Mouse (Mus musculus) activated CD4-positive, CD25-positive, alpha-beta regulatory T cell, adult 4 months (primary cell): ENCODE measurements around the gene Pla2g7. TPM values are rescaled to one million over a fixed set of nuclear protein-coding genes. Genes with fewer than 3 reads are reported as not detected.
A peak's percentile ranks its signal among the peaks of the same experiment; 100 is the strongest.

Experiments
- ATAC-seq: one replicate; pipeline ENCODE4 v1.8.0; 2017
- polyA plus RNA-seq, 2 experiments: library from polyadenylated mRNA; unstranded; fragments of 100-300 nt; shearing (Covaris generic); gene quantifications; one replicate each; pipeline ENCODE4 v1.2.1; 2017

The Pla2g7 gene
- polyA plus RNA-seq, 2 experiments from 2014 or later: 0.89 TPM; not detected in 1

DNA sequence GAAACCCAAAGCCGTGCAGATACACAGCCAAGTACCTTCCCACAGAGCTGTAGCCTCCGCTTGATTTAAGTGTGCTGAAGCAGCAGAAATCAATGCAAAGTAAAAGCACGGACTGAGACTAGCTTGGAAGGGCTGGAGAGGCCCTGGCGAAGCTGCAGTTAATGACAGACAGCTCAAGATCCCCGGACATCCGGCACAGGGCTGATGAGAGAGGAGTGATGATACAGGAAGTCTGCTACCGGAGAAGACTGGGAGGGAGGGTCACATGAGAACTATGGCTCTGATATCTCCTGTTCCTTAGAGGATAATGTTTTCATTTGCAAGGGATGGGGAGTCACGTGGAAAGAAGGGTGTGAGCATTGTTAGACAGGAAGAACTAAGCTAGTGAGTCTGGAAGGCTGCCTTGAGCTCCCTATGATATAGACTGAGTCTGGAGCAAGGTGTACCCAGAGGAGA, 13.1 kb downstream of the Pla2g7 start:
- ATAC-seq: no peak

DNA sequence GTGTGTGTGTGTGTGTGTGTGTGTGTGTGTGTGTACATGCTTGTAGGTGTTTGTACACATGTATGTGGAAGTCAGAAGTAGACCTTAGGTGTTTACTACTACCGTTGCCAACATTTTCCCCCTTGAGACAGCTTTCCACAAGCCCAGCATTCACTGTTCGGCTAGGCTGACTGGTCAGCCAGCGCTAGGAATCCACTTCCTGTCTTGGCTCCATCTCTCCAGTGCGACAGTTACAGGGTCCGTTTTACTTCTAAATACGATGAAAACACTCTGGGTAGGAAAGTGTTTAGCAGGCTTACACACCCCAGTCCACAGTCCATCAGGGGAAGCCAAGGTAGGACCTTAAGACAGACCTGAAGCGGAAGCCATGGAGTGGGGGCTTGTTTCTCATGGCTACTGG, 16.9 kb downstream of the Pla2g7 start:
- ATAC-seq: no peak

DNA sequence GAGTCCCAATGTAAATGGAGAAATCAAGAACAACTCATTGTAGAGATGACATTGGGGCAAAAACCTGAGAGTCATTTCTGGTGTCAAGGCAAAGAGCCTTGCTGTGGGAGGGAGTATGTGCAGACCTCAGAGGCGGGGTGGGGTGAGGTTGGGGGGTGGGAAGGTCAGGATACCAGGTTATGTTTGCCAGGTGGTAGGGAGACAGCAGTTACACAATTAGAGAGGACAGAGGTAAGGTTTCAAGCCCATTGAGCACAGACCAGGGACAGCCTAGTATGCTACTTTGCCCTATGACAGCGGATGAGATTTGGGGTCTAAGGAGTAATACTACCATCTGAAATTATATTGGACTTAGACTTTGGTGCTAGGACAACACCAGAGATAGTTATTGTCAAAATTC, 19.4 kb downstream of the Pla2g7 start:
- ATAC-seq: no peak

DNA sequence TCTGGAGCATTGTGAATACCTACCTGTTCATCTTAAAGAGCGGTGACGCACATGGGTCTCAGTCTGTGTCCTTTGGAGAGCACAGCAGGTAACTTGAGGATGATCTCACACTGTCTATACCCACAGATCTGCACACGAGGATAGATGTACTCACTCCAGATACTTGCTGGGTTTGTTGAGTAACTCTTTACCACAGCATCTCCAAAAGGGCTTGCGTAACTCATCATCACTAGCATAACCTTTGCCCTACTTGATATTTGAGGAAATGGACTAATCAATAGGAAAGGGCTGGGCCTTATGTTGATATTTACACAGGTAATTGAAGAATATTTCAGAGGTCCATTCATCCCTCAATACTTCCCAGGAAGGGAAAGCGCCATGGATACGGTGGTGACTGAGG, 21.9 kb downstream of the Pla2g7 start:
- ATAC-seq: no peak

DNA sequence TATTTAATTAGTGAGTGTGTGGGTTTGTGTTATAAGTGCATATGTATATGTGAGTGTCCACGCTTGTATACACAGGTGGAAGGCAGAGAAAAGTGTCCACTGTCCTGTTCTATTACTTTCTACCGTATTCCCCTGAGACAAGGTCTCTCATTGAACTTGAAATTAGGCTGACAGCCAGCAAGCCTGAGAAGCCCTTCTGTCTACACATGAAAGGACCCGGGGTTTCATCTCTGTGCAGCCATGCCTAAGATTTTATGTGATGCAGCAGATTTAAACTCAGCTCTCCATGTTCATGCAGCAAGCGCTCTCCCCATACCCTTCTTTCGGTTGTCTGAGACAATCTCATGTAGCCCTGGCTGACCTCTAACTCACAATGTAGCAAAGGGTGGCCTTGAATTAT, 22.6 kb downstream of the Pla2g7 start:
- ATAC-seq: no peak

DNA sequence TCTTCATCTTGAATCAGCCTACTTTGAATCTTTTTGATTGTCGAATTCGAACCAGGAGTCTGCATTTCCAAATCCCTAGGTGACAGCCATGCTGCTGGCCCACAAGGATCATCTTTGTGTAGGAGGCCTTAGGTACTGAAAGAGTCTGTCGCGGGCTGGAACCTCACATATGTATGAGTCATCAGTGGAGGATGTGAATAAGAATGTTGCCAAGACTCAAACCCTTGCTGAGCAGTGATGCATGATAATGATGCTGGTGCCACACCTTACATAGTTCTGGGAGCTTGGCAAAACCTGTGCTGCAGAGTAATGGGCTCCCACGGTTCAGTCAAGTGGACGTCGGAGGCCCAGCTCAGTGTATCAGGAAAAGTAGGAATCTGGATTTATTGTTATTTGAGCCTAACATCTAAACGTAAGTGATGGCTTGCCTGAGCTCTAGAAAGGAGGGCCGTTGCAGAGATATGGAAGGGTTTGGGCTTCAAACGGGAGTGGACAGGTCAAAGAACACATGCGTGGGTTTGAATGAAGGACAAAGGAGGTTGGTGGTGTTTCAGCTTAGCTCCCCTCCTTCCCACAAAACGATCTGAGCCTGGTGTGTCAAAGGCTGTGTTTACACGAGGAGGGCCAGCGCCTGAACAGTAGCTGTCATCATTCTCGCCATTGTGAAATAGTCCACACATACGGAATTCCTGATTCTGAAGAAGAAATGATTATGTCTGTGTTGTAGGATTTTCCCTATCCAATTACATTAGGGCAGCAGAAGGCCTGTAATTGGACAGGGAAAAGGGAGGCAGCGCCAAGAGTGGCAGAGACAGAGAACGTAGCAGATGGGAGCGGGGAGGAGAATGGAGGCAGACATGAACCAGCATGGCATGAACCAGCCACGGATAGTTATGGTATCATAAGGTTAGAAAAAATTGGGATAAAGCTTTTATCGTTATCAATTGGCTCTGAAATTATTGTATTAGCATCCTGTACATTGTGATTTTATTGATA, 24.7 kb downstream of the Pla2g7 start:
- no peak for ATAC-seq

DNA sequence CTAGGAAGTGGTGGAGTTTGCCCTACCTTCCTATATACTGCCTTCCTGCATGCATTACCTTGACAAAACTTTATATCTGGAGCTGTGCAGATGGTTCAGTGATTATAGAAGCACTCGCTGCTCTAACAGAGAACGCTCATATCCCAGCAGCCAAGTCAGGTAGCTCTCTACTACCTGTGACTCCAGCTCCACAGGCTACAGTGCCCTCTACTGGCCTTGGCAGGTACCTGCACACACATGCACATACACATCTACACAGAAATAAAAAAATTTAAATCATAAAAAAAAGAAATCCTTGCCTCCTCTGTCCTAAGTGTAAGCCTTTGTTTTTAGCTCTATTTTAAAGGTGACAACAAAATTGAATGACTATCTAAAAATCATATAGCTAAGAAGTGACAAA, 29.8 kb downstream of the Pla2g7 start:
- ATAC-seq: no peak

DNA sequence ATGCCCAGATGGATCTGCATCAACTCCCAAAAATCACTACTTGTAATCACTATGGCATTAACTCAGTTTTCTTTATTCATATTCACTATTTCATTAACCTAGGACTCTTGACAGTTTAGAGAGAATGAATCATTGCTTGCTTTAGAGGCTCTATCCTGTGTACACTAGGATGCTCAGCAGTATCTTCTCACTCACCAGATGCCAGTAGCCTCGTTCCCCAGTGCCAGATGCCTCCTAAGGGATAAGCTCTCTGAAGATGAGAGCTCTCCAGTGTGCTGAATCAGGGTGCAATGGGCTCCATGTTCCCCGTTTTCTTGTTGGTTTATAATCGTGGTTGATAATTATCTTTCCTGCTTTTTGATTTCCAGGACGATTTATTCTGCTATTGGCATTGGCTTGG, 30.8 kb downstream of the Pla2g7 start:
- ATAC-seq: no peak

DNA sequence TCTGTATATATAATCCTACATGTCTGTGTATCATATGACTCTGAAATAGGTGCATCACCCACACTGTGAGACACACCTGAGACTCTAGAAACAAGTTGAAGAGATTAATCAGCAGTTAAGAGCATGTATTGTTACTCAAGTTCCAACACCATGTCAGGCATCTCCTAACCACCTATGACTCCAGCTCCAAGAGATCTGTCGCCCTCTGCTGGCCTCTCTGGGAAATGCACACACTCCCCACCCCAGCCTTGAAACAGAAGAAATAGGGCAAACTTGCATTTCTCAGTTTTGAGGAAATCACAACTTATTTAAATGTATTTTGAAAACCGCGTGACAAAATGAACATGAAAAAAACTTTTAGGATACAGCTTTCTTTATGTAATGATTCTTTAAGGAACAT, 38.8 kb downstream of the Pla2g7 start:
- ATAC-seq: no peak

DNA sequence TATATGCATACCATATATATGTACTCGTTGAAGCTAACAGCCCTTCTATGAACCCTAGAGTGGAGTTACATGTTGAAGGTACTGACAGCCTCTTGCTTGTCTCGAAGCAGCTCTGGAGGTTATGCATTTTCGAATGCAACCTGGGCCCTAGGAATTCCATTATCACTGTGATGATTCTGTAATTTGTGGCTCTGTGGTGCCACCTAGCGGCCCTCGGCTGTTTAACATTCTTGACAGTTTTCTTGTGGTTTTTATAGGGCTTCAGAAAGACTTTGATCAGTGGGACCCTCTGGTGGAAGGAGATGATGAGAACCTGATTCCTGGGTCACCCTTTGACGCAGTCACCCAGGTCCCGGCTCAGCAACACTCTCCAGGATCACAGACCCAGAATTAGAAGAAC, 43.7 kb downstream of the Pla2g7 start:
- ATAC-seq: peak; percentile 36

DNA sequence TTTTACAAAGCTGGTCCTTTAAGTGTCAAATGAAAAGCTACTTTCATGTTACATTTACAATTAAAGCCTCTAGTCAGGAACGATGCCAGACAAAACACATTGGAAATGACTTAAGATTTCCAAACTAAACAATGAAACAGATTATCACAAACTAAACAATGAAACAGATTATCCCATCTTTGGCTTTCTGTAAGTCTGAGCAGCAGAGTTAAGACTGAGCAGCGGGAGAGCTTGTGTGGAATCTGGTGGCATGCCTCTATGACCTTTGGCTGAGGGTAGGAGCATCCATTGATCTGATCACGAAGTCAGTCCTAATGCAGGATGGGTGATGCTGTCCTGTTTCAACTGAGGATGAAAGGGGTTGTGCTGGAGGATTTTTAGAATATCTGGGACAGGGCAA, 44.3 kb downstream of the Pla2g7 start:
- ATAC-seq: no peak

DNA sequence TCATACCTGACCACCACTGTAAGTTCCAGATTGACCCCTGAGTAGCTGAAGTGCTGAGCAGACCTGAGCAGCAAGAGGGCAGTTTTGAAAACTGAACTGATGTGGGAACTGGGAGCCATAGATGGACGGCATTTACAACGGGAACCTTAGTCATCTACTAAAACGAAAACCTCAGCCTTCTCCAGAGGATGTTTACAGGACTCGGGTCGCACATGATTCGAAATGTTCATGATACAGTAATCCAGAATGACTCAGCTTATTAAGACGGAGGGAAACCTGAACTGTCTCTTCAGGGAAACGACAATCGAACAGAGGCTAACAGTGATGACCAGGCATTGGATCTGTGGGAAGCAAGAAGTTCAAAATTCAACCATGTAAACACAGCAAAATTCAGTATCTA, 51.3 kb downstream of the Pla2g7 start:
- no peak for ATAC-seq

DNA sequence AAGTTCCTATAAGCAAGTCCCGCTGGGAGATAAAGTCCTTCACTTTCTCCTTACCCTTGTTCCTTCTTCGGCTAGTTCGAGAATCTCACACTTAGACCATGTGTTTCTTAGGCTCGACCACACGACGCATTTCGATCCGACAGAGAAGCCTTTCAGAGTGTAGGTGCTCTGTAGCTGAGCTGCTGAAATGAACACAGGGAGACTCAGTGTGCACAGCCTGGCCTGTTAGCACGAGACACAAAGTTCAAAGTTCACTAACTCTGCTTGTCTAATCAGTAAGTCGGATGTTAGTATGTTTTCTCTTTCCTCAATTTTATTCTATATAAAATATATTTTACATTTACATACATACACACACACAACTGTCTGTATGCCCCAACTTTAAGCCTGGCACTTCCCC, 54.2 kb downstream of the Pla2g7 start:
- ATAC-seq: no peak

DNA sequence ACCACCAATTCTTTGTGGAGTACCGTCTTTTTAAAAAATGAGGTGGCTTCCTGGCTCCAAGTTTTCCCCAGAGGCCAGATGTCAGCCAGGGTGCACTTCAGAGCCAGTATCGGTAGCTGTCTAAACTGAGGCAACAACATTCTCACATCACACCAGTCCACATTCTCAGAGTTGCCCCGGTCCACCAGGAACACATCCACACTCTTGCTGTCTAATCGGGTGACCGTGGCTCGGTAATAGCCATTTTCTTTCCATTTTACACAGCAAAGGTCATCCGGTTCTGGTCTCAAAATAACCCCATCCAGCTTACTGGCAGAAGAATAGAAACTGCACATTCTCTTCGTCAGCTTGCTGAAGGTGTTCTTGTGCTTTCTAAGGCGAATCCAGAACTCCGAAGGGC, 60.3 kb downstream of the Pla2g7 start:
- no peak for ATAC-seq

DNA sequence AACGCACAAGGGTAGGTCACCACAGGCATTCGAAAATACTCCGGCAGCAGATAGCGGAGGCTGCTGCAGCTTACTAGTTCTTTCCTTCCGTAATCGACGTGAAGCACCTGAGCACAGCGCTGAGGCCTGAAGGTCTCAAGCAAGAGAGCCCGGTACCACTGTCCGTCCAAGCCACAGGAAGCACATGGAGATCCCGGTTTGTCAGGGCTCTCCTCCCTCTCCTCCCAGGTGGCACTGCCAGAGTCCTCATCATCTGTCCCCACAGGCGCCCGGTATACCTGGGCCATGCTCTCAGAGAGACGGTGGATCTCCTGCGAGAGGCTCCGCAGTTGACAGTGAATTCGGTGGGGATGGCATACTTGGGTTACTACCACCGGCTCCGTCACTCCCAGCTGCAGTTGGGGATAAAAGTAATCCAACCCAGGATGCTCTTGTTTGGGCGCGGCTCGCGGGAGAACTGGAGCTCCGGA, 61.2 kb downstream of the Pla2g7 start:
- no peak for ATAC-seq

DNA sequence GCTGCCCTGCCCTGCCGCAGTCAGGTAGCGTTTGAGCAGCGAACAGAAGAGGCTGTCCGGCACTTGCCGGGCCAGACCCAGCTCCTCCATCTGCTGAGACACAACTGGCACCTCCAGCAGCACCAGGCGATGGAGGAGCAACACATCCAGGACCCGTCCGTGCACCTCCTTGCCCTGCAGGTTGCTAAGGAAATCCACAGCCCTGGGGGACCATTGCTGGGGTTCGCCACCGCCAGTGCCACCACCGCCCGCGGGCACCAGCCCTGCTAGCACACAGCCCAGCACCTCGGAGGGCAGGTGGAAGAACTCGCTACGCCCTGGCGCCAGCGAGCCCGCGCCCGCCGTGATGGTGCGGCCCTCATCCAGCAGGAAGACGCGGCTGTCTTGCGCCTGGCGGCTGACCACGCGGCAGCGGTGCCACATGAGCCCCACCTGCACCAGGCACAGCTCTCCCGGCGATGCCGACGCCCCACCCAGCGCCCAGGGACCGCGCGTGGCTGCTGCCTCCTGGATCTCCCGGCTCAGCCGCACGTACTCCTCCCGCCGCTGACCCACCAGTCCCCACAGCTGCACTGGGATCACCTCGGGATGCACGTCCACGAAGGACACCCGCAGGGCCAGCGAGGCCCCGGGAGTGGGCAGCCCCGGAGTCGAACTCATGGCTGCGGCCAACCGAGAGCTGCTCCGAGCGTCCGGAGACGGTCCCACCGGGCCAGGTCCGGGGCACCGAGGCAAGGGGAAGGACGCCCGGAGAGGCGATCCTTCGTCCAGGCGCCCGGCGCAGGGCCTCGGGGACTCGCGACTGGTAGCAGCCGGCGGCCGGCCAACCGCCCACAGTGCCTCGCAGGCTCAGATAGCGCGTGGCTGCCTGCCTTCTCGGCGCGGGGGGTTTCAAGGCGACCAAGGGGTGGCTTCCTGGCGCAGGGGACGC, 61.9 kb downstream of the Pla2g7 start, which contains the start of gene Tdrd6:
Gene Tdrd6, minus strand, starts transcription at position 804 of the 931 bp plus-strand sequence.
- no peak for ATAC-seq

DNA sequence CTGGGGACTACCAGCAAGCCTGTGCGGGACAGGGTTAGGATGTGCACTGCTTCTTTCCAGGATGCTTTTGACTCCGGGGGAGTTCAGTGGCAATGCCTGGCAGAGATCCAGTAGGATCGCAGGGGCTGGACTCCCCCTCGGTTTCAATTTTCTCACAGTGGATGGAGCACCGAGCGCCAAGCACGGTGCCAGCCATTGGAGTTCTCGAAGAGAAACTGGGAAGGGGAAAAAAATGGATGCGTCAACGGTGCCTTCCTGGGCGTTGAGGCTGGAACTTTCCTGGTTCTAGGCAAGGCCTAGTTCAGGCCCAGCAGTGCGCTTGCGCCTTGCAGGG, 62.5 kb downstream of the Pla2g7 start:
- ATAC-seq: no peak

DNA sequence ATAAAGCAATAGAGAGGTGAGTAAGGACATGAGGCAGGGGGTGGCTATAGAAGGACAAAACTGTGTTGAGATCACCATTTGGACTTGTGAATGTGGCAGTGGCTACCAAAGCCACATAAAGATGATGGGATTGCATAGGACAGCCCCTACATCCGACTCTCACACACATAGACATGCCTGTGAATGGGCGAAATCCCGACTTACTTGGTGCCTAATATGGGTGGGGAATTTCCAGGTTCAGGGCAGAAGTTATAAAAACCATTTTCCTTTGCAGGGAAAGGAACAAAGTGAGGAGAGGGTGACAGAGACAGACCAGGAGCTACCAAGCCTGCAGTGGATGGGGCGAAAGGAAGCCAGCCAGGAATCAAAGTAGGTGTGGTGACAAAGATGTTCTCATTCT, 69.2 kb downstream of the Pla2g7 start:
- no peak for ATAC-seq

DNA sequence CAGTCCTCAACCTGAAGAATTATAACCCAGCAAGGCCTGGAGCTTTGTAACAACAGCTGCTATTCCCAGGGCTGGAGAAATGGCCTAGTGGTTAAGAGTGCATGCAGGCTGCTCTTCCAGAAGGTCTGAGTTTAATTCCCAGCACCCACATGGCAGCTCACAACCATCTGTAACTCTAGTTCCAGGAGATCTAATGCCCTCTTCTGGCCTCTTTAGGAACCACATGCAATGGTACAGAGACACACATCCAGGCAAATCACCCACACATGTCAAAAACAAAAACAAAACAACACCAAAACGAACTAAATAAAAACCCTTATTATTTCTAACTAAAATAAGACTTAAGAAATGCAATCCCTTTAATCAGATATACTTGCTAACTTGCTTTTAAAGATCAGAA, 72.9 kb downstream of the Pla2g7 start:
- ATAC-seq: no peak

DNA sequence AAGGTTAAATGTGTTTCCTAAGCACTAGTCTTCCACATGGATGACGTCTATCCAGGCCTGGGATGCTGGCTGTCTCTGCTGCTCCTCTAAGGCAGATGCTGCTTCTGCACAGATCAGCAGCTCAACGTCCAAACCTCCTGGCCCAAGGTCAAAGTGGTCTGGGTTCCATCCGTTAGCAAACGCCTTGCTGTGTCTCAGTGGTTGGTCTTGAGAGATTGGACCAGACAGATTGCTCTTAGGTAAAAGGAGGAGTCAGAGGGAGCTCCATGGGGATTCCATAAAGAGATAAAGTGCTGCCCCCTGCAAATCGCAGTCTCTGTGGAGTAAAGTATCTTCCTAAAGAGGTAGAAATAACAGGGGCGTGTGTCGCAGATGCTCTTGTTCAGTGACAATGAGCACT, 75.3 kb downstream of the Pla2g7 start:
- ATAC-seq: no peak

DNA sequence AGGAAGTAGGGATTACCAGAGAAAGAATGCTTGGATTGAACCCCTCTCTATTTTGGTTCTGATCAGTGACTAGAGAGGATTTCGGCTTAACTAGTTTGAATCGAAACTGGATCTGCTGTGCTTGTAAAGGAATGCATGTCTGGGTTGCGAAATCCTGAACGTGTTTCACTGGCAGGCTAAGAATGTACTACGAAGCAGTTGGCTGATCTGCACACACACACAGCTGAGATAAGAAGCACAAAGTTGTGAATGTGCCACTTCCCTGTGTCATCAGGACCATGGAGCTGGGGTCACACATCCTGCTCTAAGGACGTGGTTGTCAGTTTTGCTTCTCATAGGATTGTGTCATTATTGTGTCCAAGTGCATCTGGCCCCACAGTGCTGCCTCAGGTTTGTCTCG, 76.5 kb downstream of the Pla2g7 start:
- no peak for ATAC-seq

DNA sequence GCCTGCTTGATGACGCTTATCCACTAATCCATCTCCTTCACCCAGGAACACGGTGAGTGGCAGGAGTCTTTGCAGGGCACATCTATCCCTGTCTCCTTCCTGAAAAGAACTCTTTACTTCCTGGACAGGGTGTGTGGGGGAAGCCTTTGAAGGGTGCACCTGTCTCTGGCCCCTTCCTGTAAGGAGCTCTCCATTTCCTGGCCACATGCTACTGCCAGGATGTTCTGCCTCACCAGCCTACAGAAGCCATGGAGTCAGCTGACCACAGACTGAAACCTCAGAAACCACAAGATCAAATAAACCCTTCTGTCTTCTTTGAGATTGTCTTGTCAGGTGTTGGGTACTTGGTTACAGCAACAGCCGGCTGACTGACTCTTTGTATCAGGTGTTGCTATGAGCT, 77.2 kb downstream of the Pla2g7 start:
- no peak for ATAC-seq

DNA sequence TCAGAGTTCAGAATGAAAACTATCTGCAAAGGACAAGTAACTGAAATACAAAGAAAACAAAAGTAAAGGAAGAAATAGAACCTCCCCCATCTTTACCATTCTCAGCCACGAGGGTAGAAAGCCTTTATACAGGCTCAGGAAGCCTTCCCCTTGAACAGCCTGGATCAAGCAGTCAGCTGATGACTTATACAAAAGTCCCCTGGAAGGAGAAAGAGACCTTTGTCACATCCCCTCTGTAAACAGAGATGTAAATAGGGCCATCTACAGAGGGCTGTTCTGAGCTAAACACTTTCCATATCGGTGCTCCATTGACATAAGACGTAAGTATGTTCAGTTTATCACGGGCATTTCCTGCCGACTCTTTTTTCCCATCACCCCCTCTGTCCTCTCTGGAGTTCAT, 79.0 kb downstream of the Pla2g7 start:
- no peak for ATAC-seq
